Mouse (Mus musculus) limb, embryonic 12.5 days (tissue): Measurements from ENCODE around the gene Mrpl47. TPM values are rescaled to one million over a fixed set of nuclear protein-coding genes. Genes with fewer than 3 reads are reported as not detected.
"Not testable (repeated sequence)": the region's sequence is repeated elsewhere in the genome, so short reads cannot be mapped to it uniquely, and the experiment has no call there.

ENCODE experiments used
- ATAC-seq: fragments of 200-750 bp; cut with Nextera tagmentation; 2 replicates; pipeline ENCODE4 v1.8.0; 2017; ENCODE audit warnings: low read depth, moderate TSS enrichment; ENCODE audit not compliant: insufficient number of reproducible peaks, insufficient read depth, low FRiP score, low TSS enrichment
- H3K27ac ChIP-seq: fragments of 300-500 bp; sonication (generic); 2 replicates; pipeline ENCODE4 v1.5.1; 2016; ENCODE audit warnings: mild to moderate bottlenecking, moderate library complexity
- H3K27me3 ChIP-seq: fragments of 300-500 bp; sonication (generic); 2 replicates; pipeline ENCODE4 v1.6.1; 2016; ENCODE audit warnings: mild to moderate bottlenecking, moderate library complexity
- H3K36me3 ChIP-seq: fragments of 300-500 bp; sonication (generic); 2 replicates; pipeline ENCODE4 v1.6.1; 2016; ENCODE audit warnings: mild to moderate bottlenecking, moderate library complexity
- H3K4me1 ChIP-seq: fragments of 300-500 bp; sonication (generic); replicated peaks from 2 replicates; pipeline ENCODE4 v1.6.1; 2016
- H3K4me2 ChIP-seq: fragments of 300-500 bp; sonication (generic); 2 replicates; pipeline ENCODE4 v1.6.1; 2016; ENCODE audit warnings: mild to moderate bottlenecking, moderate library complexity
- H3K4me3 ChIP-seq: fragments of 300-500 bp; sonication (generic); replicated peaks from 2 replicates; pipeline ENCODE4 v1.5.1; 2016; ENCODE audit warnings: mild to moderate bottlenecking
- H3K9ac ChIP-seq: fragments of 300-500 bp; sonication (generic); replicated peaks from 2 replicates; pipeline ENCODE4 v1.6.1; 2016; ENCODE audit warnings: mild to moderate bottlenecking, moderate library complexity
- H3K9me3 ChIP-seq: fragments of 300-500 bp; sonication (generic); 2 replicates; pipeline ENCODE4 v1.6.1; 2016; ENCODE audit warnings: mild to moderate bottlenecking, moderate library complexity
- WGBS: fragments of 180-500 bp; shearing (Covaris S2); methylation state at CpG from one replicate; pipeline ENCODE4 v1.1.7; 2016; 5-methylcytosine and 5-hydroxymethylcytosine counted together
- polyA plus RNA-seq: library from polyadenylated mRNA; unstranded; fragments of >200 nt; fragmentation: Nextera tagmentation; extraction: Ambion mirVana; gene quantifications from 2 replicates; pipeline ENCODE4 v1.2.1, GENCODE M21; 2016

Mrpl47 gene
- 34.1 and 39.8 TPM in 2 replicates for polyA plus RNA-seq

- H3K9ac ChIP-seq = peak within 1 kb of the TSS; percentile 79
- peaks cover 16% of the 10 kb centered on the region for H3K4me1 ChIP-seq
- no peaks in the 10 kb centered on the region for H3K27me3 ChIP-seq
- H3K27ac ChIP-seq = peak within 1 kb of the TSS; percentile 78
- H3K4me2 ChIP-seq = peak within 1 kb of the TSS; percentile 71
- WGBS = under 1% methylated on average over 31 of the region's 31 CpGs
- ATAC-seq = peak; percentile 26; the same call in 1 of the 2 replicates
- peak within 1 kb of the TSS; percentile 88 for H3K4me3 ChIP-seq
- peaks cover 23% of the 10 kb centered on the region for H3K36me3 ChIP-seq
- H3K9me3 ChIP-seq = no peaks in the 10 kb centered on the region
Observed at GRCm38 (mm10) chr3:32737172-32737655, at the start of gene Mrpl47. Gene Mrpl47, minus strand, starts transcription at chr3:32737605.

DNA sequence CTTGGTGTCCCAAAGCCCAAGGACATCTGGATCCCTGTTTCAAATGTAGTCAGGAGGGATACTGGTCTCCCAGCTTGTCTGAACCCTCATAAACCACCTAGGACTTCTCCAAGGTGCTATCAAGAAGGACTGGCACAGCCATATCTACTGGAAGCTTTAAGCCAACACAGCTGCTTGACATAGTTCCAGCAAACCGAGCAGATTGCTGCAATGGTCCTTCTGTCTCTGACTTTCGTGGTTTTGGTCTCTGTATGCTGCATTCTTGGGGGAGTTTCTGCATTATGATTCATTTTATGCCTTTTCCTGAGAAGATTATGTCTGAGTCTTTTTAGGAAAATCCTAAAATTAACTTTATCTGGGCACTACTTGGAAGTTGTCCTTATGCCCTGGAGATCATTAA lies 33.4 kb upstream of the Mrpl47 start:
- WGBS = 80% methylated on average over 2 of the region's 2 CpGs
- Histone ChIP-seq H3K36me3 (no peaks in the 10 kb centered on the region), H3K4me3 (no peak overlapping the region), H3K4me1 (no peaks in the 10 kb centered on the region), H3K9me3 (no peaks in the 10 kb centered on the region), H3K4me2 (no peak overlapping the region), H3K27me3 (no peaks in the 10 kb centered on the region), H3K9ac (no peak overlapping the region), H3K27ac (no peak overlapping the region)
- no peak for ATAC-seq

DNA sequence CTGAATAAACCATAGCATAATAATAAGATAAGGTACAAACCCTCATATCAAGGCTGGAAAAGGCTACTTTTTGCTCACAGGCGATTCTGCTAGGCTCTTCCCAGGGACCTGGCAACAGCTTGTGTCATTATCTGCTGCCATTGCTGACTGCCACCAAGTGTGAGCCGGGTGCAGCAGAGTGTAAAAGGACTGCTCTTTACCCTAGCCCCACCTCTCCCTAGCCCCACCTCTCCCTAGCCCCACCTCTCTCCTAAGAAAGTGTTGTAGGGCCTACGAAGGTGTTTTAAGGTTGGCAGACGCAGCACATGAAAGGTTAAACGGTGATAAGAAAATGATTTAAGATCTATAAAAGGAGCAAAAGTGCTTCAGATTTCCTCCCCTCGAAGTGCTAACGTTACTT lies 26.5 kb upstream of the Mrpl47 start:
- no peaks in the 10 kb centered on the region for H3K27me3 ChIP-seq
- H3K4me2 ChIP-seq = no peak overlapping the region
- H3K27ac ChIP-seq = no peak overlapping the region
- no peak overlapping the region for H3K4me3 ChIP-seq
- 41% methylated on average over 7 of the region's 7 CpGs for whole genome bisulfite sequencing
- ATAC-seq = no peak
- no peaks in the 10 kb centered on the region for H3K9me3 ChIP-seq
- no peak overlapping the region for H3K9ac ChIP-seq
- H3K36me3 ChIP-seq = no peaks in the 10 kb centered on the region
- no peaks in the 10 kb centered on the region for H3K4me1 ChIP-seq

DNA sequence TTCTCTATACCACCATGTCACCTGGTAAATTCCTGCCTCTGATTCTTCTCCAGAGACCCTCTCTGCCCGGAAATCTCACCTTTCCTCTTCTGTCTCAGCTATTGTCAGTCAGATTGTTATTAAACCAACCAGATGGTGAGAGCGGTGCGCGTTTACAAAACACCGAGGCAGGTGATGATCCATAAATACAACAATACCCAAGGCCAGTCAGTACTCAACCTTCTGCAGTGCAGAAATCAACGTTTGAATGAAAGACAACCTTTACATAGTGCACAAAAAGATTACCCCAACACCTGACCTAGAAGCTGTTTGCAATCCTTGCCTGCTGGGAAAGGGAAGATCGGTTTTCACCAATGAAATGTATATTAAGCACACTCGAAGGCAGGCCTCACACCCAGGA lies 25.6 kb upstream of the Mrpl47 start:
- no peaks in the 10 kb centered on the region for H3K27me3 ChIP-seq
- no peaks in the 10 kb centered on the region for H3K4me1 ChIP-seq
- no peak overlapping the region for H3K4me3 ChIP-seq
- no peaks in the 10 kb centered on the region for H3K9me3 ChIP-seq
- 63% methylated on average over 8 of the region's 8 CpGs for WGBS
- H3K9ac ChIP-seq = no peak overlapping the region
- H3K4me2 ChIP-seq = no peak overlapping the region
- no peaks in the 10 kb centered on the region for H3K36me3 ChIP-seq
- ATAC-seq = no peak
- no peak overlapping the region for H3K27ac ChIP-seq

DNA sequence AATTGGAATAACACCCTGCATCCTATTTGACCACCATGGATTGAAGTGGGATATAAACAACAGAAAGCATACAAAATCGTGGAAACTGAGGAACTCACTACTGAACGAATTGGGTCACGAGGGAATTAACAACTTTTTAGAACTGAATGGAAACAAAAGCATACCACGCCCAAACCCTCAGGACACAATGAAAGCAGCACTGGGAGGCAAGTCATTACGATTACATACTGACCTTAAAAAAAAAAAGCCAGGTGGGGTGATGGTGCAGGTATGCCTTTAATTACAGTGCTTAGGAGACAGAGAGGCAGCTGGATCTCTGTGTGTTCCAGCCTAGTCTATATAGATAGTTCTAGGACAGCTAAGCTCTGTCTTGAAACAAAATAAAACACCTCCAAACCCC lies 21.8 kb upstream of the Mrpl47 start:
- no peaks in the 10 kb centered on the region for H3K27me3 ChIP-seq
- no peak for ATAC-seq
- H3K4me2 ChIP-seq = no peak overlapping the region
- H3K4me3 ChIP-seq = no peak overlapping the region
- no peak overlapping the region for H3K9ac ChIP-seq
- no peaks in the 10 kb centered on the region for H3K4me1 ChIP-seq
- H3K9me3 ChIP-seq = no peaks in the 10 kb centered on the region
- WGBS = 72% methylated on average over 5 of the region's 5 CpGs
- H3K27ac ChIP-seq = no peak overlapping the region
- H3K36me3 ChIP-seq = peaks cover 5% of the 10 kb centered on the region; the same call in 1 of the 2 replicates

- H3K36me3 ChIP-seq = peaks cover 50% of the 10 kb centered on the region
- H3K9ac ChIP-seq = no peak overlapping the region
- H3K4me1 ChIP-seq = no peaks in the 10 kb centered on the region
- H3K9me3 ChIP-seq = no peaks in the 10 kb centered on the region
- WGBS = 86% methylated on average over 3 of the region's 3 CpGs
- no peak overlapping the region for H3K27ac ChIP-seq
- H3K27me3 ChIP-seq = no peaks in the 10 kb centered on the region
- ATAC-seq = no peak
- H3K4me2 ChIP-seq = no peak overlapping the region
- H3K4me3 ChIP-seq = no peak overlapping the region
Observed at GRCm38 (mm10) chr3:32754384-32754915, 17.0 kb upstream of the Mrpl47 start.

DNA sequence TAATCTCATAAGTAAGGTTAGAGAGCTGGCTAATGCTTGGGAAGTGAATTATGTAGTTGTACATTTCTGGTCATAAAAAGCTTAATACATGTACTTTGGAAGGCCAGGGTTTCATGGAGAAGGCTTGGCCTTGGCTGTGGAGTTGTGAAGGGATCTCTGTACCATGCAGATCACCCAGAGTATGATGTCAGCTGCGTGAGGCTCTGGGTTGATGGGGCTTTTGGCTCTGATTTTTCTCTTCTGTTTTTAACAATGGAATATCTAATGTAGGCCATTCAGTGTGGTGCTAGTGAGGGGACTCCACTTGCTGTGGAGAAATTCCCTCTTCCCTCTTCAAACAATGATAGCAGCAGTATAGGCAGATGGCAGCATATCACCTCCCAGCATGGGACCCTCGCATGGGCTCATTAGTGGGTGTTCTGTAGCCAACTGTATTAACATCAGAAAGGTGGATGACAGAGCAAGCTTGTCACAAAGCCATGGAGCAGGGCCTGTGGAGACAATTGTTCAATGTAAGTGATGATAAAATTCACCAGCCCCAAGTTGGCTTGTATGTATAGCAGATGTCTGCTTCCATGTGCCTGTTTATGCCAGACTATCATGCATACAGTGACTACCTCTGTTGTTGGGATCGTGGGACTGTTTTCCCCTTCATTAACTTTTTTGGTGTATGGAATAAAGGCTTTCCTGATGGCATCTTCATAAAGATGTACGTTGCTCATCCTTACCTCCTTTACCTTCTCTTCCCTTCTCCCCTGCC lies 12.6 kb upstream of the Mrpl47 start:
- Histone ChIP-seq H3K4me2 (no peak overlapping the region), H3K4me1 (no peaks in the 10 kb centered on the region), H3K9ac (no peak overlapping the region), H3K36me3 (peaks cover 90% of the 10 kb centered on the region), H3K9me3 (no peaks in the 10 kb centered on the region; the same call in 1 of the 2 replicates), H3K27me3 (no peaks in the 10 kb centered on the region), H3K4me3 (no peak overlapping the region), H3K27ac (no peak overlapping the region)
- WGBS = 93% methylated on average over 4 of the region's 4 CpGs
- no peak for ATAC-seq

GRCm38 (mm10) chr3:32748384-32748783 lies 11.0 kb upstream of the Mrpl47 start:
- H3K4me2 ChIP-seq = no peak overlapping the region
- H3K27ac ChIP-seq = no peak overlapping the region
- H3K9ac ChIP-seq = no peak overlapping the region
- no peaks in the 10 kb centered on the region for H3K27me3 ChIP-seq
- H3K4me3 ChIP-seq = no peak overlapping the region
- WGBS = 91% methylated on average over 9 of the region's 9 CpGs
- no peak for ATAC-seq
- H3K4me1 ChIP-seq = no peaks in the 10 kb centered on the region
- H3K9me3 ChIP-seq = no peaks in the 10 kb centered on the region; the same call in 1 of the 2 replicates
- H3K36me3 ChIP-seq = peaks cover 86% of the 10 kb centered on the region

DNA sequence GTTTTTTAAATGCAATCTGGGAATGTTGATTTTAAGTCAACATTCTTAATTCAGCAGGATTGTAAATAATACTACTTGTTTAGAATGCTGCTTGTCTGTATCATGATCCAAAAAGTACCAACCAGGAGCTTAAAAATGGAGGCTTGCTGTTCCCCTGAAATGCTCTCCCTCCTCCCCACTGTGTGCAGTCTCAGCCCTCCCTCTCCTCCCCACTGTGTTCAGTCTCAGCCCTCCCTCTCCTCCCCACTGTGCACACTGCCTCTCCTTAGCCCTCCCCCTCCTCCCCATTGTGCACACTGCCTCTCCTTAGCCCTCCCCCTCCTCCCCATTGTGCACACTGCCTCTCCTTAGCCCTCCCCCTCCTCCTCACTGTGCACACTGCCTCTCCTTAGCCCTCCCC lies 8.0 kb upstream of the Mrpl47 start:
- not testable (repeated sequence) for H3K27ac ChIP-seq, H3K9me3 ChIP-seq, H3K4me3 ChIP-seq, H3K4me1 ChIP-seq, H3K4me2 ChIP-seq, ATAC-seq, H3K9ac ChIP-seq, H3K27me3 ChIP-seq
- peaks cover 64% of the 10 kb centered on the region for H3K36me3 ChIP-seq

- no peak overlapping the region for H3K4me3 ChIP-seq
- WGBS = 95% methylated on average over 6 of the region's 6 CpGs
- no peaks in the 10 kb centered on the region; the same call in 1 of the 2 replicates for H3K9me3 ChIP-seq
- no peaks in the 10 kb centered on the region for H3K27me3 ChIP-seq
- no peak for ATAC-seq
- peaks cover 60% of the 10 kb centered on the region for H3K36me3 ChIP-seq
- H3K4me1 ChIP-seq = no peaks in the 10 kb centered on the region
- no peak overlapping the region for H3K9ac ChIP-seq
- H3K27ac ChIP-seq = no peak overlapping the region
- H3K4me2 ChIP-seq = no peak overlapping the region
Observed at GRCm38 (mm10) chr3:32745001-32745400, 7.6 kb upstream of the Mrpl47 start.

- H3K36me3 ChIP-seq = peaks cover 39% of the 10 kb centered on the region
- no peaks in the 10 kb centered on the region; the same call in 1 of the 2 replicates for H3K9me3 ChIP-seq
- H3K4me3 ChIP-seq = no peak overlapping the region
- H3K4me2 ChIP-seq = no peak overlapping the region
- no peak overlapping the region for H3K27ac ChIP-seq
- H3K9ac ChIP-seq = no peak overlapping the region
- H3K4me1 ChIP-seq = peaks cover 9% of the 10 kb centered on the region
- WGBS = 84% methylated on average over 2 of the region's 2 CpGs
- ATAC-seq = no peak
- H3K27me3 ChIP-seq = no peaks in the 10 kb centered on the region
Observed at GRCm38 (mm10) chr3:32742276-32742780, 4.9 kb upstream of the Mrpl47 start.
